ENCODE assay signal across 8 mouse cellular contexts in the genomic region with DNA sequence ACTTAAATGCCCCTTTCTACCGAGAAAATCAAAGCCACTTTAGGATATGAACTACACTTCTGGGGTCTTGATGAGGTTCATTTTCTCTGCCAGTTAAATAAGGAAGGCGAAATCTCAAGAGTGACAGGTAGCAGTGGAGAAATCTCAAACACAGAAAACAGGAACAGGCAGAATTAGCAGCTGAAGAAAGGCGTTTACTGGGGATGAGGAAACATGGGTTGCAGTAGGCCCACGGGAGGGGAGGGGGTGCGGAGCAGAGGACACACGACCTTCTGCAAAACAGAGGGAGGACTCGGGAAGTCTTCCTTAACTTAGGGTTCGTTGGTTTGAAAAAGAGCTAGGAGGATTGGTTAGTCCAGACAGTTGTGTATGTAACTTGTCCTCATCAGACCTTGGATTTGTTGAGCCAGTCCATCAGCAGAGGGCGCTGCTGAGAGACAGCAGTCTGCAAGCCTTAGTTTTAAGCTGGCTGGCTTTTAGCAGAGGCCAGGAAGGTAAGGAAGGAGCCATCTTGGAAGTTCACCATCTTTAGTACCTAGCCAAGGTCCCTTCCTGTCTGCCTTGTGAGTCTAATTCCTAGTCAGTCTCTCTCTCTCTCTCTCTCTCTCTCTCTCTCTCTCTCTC.
A peak's percentile ranks its signal among the peaks of the same experiment; 100 is the strongest.
DNase-seq lines count a peak whose midpoint lies in the region; ATAC-seq and TF ChIP-seq lines count a peak whose summit lies in the region.

No protein-coding gene starts in this region.

- H3K4me2 ChIP-seq in neural tube, embryonic 15.5 days: no peak overlapping the region
- H3K4me2 ChIP-seq in heart, postnatal 0 days (ENCODE audit: low read depth, low read length): no peak overlapping the region
- H3K4me2 ChIP-seq in liver, embryonic 14.5 days (ENCODE audit: low read depth): no peak overlapping the region
- H3K4me2 ChIP-seq in stomach, postnatal 0 days (replicated peaks; ENCODE audit: low read depth): no peak overlapping the region

- H3K9me3 ChIP-seq in neural tube, embryonic 15.5 days (replicated peaks): no peaks in the 10 kb centered on the region
- no peaks in the 10 kb centered on the region for H3K9me3 ChIP-seq in heart, postnatal 0 days (replicated peaks; ENCODE audit: control insufficient read depth, low read length)
- H3K9me3 ChIP-seq in liver, embryonic 14.5 days (ENCODE audit: control insufficient read depth, low read length): no peaks in the 10 kb centered on the region
- no peaks in the 10 kb centered on the region for H3K9me3 ChIP-seq in stomach, postnatal 0 days (ENCODE audit: control insufficient read depth, low read length)

- H3K4me1 ChIP-seq in neural tube, embryonic 15.5 days: no peaks in the 10 kb centered on the region
- no peaks in the 10 kb centered on the region for H3K4me1 ChIP-seq in heart, postnatal 0 days (ENCODE audit: control insufficient read depth, insufficient read depth)
- H3K4me1 ChIP-seq in liver, embryonic 14.5 days (replicated peaks; ENCODE audit: control insufficient read depth in 2 of 2, insufficient read depth in 2 of 2, low read length in 1 of 2): no peaks in the 10 kb centered on the region
- H3K4me1 ChIP-seq in stomach, postnatal 0 days (replicated peaks; ENCODE audit: control insufficient read depth, insufficient read depth): no peaks in the 10 kb centered on the region

- H3K27me3 ChIP-seq in neural tube, embryonic 15.5 days (replicated peaks): no peaks in the 10 kb centered on the region
- no peaks in the 10 kb centered on the region for H3K27me3 ChIP-seq in heart, postnatal 0 days (ENCODE audit: control insufficient read depth, insufficient read depth, low read length)
- no peaks in the 10 kb centered on the region for H3K27me3 ChIP-seq in liver, embryonic 14.5 days (ENCODE audit: control insufficient read depth, insufficient read depth, low read length)
- no peaks in the 10 kb centered on the region for H3K27me3 ChIP-seq in stomach, postnatal 0 days (ENCODE audit: control insufficient read depth, insufficient read depth, low read length)

- ATAC-seq in cerebellum, adult (ENCODE audit: insufficient number of reproducible peaks, low FRiP score, low TSS enrichment): no peak
- ATAC-seq in neural tube, embryonic 15.5 days (ENCODE audit: low FRiP score): no peak
- ATAC-seq in heart, postnatal 0 days (ENCODE audit: insufficient read depth, low read depth): no peak
- ATAC-seq in liver, embryonic 14.5 days (ENCODE audit: insufficient read depth): no peak
- ATAC-seq in stomach, postnatal 0 days (ENCODE audit: low FRiP score, low TSS enrichment): no peak

- peak; percentile 67 for TF ChIP-seq CTCF in heart, postnatal 0 days (IDR thresholded peaks at IDR 0.05; ENCODE audit: low read depth)
- peak; percentile 59 for TF ChIP-seq CTCF in liver, embryonic 14.5 days (IDR thresholded peaks at IDR 0.05; ENCODE audit: low read depth)
- peak; percentile 80 for TF ChIP-seq CTCF in stomach, postnatal 0 days (IDR thresholded peaks at IDR 0.05; ENCODE audit: low read depth)

- no peak overlapping the region for H3K4me3 ChIP-seq in neural tube, embryonic 15.5 days (replicated peaks)
- H3K4me3 ChIP-seq in heart, postnatal 0 days (ENCODE audit: low read depth, low read length): no peak overlapping the region
- H3K4me3 ChIP-seq in liver, embryonic 14.5 days (ENCODE audit: insufficient read depth in 1 of 2, low read depth in 2 of 2, low read length in 2 of 2): no peak overlapping the region
- H3K4me3 ChIP-seq in stomach, postnatal 0 days (ENCODE audit: low read depth, low read length): no peak overlapping the region

- no peak for TF ChIP-seq EP300 in heart, postnatal 0 days (IDR thresholded peaks at IDR 0.05; ENCODE audit: low read depth)
- TF ChIP-seq EP300 in liver, embryonic 14.5 days (IDR thresholded peaks at IDR 0.05; ENCODE audit: low read depth): no peak
- TF ChIP-seq EP300 in stomach, postnatal 0 days (optimal IDR thresholded peaks at IDR 0.05): no peak

- H3K27ac ChIP-seq in neural tube, embryonic 15.5 days (replicated peaks): no peak overlapping the region
- H3K27ac ChIP-seq in heart, postnatal 0 days (ENCODE audit: low read depth): no peak overlapping the region
- no peak overlapping the region for H3K27ac ChIP-seq in liver, embryonic 14.5 days
- no peak overlapping the region for H3K27ac ChIP-seq in stomach, postnatal 0 days (replicated peaks)

- WGBS in neural tube, embryonic 15.5 days: 79% methylated on average over 9 of the region's 9 CpGs
- 71% methylated on average over 9 of the region's 9 CpGs for WGBS in heart, postnatal 0 days
- WGBS in liver, embryonic 14.5 days (ENCODE audit: insufficient replicate concordance): 41% methylated on average over 9 of the region's 9 CpGs
- 74% methylated on average over 9 of the region's 9 CpGs for WGBS in stomach, postnatal 0 days

- H3K9ac ChIP-seq in neural tube, embryonic 15.5 days (replicated peaks): no peak overlapping the region
- H3K9ac ChIP-seq in heart, postnatal 0 days (replicated peaks; ENCODE audit: low read depth, low read length): no peak overlapping the region
- no peak overlapping the region for H3K9ac ChIP-seq in liver, embryonic 14.5 days (replicated peaks)
- no peak overlapping the region for H3K9ac ChIP-seq in stomach, postnatal 0 days (ENCODE audit: low read length)

- no peaks in the 10 kb centered on the region for H3K36me3 ChIP-seq in neural tube, embryonic 15.5 days
- no peaks in the 10 kb centered on the region for H3K36me3 ChIP-seq in heart, postnatal 0 days (replicated peaks; ENCODE audit: control insufficient read depth, insufficient read depth, low read length)
- H3K36me3 ChIP-seq in liver, embryonic 14.5 days (replicated peaks; ENCODE audit: control insufficient read depth, insufficient read depth, low read depth): no peaks in the 10 kb centered on the region
- no peaks in the 10 kb centered on the region for H3K36me3 ChIP-seq in stomach, postnatal 0 days (ENCODE audit: control insufficient read depth, insufficient read depth, low read length)

- peak; percentile 41 to 52 for DNase-seq in cerebellum, adult 18-20 months
- DNase-seq in neural tube, embryonic 10.5 days (ENCODE audit: extremely low spot score, low spot score): peak; percentile 64
- DNase-seq in cerebellum, adult 9-11 months: peak; percentile 24
- peak; percentile 40 for DNase-seq in heart, postnatal 0 days (ENCODE audit: low spot score)
- no peak for DNase-seq in liver, embryonic 14.5 days (ENCODE audit: low read depth in 3 of 3, low spot score in 3 of 3)
- DNase-seq in stomach, postnatal 0 days (ENCODE audit: low spot score): peak; percentile 63

Comparison
In these comparisons a context has a peak if more than half of its experiments do, and no peak if none do; other contexts are left out.
1. DNase-seq: peak in cerebellum, adult 18-20 months (2 of 2), neural tube, embryonic 10.5 days (single experiment), cerebellum, adult 9-11 months (single experiment), heart, postnatal 0 days (single experiment) and stomach, postnatal 0 days (single experiment); none in liver, embryonic 14.5 days (0 of 3).
2. Peak in every context shown above with its lines, with median percentiles within 50 percentile points of each other: CTCF ChIP-seq.